Mouse (Mus musculus): ENCODE data around the gene Rasgef1b. TPM values are rescaled to one million over a fixed set of nuclear protein-coding genes. Genes with fewer than 3 reads are reported as not detected.

Rasgef1b gene
- polyA plus RNA-seq, 1 experiment from 2014 or later = 66.1 TPM

DNA sequence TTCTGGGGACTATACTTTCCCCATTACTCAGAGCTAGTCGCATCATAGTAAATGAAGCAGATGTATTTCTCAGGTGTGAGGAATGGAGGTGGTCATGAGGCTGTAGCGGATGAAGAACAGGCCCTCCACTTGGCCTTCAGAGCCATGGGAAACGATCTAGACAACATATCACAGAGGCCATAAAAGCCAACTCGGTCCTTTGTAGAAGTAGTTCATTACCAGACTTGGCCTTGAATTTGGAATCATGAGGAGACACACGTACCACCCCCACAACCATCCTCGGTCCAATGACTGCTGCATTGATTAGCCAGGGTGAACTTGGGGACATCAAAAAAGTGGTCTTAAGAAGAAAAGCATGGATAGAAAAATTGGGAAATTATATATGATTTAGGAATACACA, 442.8 kb downstream of the Rasgef1b start:
- Histone ChIP-seq H3K27me3 (no peaks in the 10 kb centered on the region), H3K9ac (no peak overlapping the region), H3K4me2 (no peak overlapping the region), H3K4me1 (replicated peaks) (0 out of 2 replicates have a peak, but pooled peaks cover 1% of the 10 kb centered on the region), H3K36me3 (no peaks in the 10 kb centered on the region), H3K9me3 (no peaks in the 10 kb centered on the region), H3K4me3 (no peak overlapping the region), H3K27ac (replicated peaks) (no peak overlapping the region)
- ATAC-seq (ENCODE audit: low read depth) = no peak
- 87% methylated on average over 6 of the region's 6 CpGs for WGBS

- no peak overlapping the region for H3K27ac ChIP-seq (replicated peaks)
Observed at GRCm38 (mm10) chr5:99284369-99284768, 444.5 kb downstream of the Rasgef1b start.

DNA sequence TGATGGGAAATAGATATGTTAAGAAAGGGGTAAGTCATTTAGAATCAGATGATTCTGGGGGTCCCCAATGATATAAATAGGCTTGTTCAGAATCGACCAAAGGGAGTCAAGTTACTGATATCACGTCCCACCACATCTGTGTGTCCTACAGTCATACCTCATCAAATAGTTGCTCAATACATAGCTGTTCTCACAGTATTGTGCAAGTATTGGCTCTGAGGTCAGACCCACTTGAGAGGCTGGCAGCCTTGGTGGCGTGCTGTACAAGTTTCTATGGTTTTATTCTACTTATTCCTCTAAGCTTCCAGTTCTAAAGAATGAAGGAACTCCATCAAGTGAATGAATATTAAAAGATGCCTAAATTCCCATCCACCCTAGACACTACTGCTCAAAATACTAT, 445.2 kb downstream of the Rasgef1b start:
- H3K36me3 ChIP-seq = no peaks in the 10 kb centered on the region
- H3K27ac ChIP-seq (replicated peaks) = no peak overlapping the region
- H3K9me3 ChIP-seq = no peaks in the 10 kb centered on the region
- ATAC-seq (ENCODE audit: low read depth) = no peak
- no peak overlapping the region for H3K4me3 ChIP-seq
- WGBS = 86% methylated on average over 3 of the region's 3 CpGs
- H3K9ac ChIP-seq = no peak overlapping the region
- H3K4me2 ChIP-seq = no peak overlapping the region
- peaks cover 25% of the 10 kb centered on the region for H3K4me1 ChIP-seq (replicated peaks)
- H3K27me3 ChIP-seq = no peaks in the 10 kb centered on the region

More at GRCm38 (mm10) chr5:99284369-99284768, 444.5 kb downstream of the Rasgef1b start:
- Histone ChIP-seq H3K4me2 (no peak overlapping the region), H3K4me3 (no peak overlapping the region), H3K4me1 (replicated peaks) (peaks cover 18% of the 10 kb centered on the region), H3K27me3 (no peaks in the 10 kb centered on the region), H3K36me3 (no peaks in the 10 kb centered on the region), H3K9me3 (no peaks in the 10 kb centered on the region), H3K9ac (no peak overlapping the region)
- no peak for ATAC-seq (ENCODE audit: low read depth)
- WGBS = 92% methylated on average over 7 of the region's 7 CpGs

GRCm38 (mm10) chr5:99280536-99280935, 448.3 kb downstream of the Rasgef1b start:
- Histone ChIP-seq H3K27me3 (no peaks in the 10 kb centered on the region), H3K36me3 (no peaks in the 10 kb centered on the region), H3K4me3 (no peak overlapping the region), H3K27ac (replicated peaks) (peak overlapping the region; percentile 46; the same call in 1 of the 2 replicates), H3K4me1 (replicated peaks) (peaks cover 35% of the 10 kb centered on the region), H3K4me2 (no peak overlapping the region), H3K9ac (no peak overlapping the region), H3K9me3 (no peaks in the 10 kb centered on the region)
- 64% methylated on average over 5 of the region's 5 CpGs for WGBS
- ATAC-seq (ENCODE audit: low read depth) = no peak

- Histone ChIP-seq H3K4me1 (replicated peaks) (peaks cover 49% of the 10 kb centered on the region), H3K27ac (replicated peaks) (peak overlapping the region; percentile 46), H3K36me3 (no peaks in the 10 kb centered on the region), H3K4me3 (no peak overlapping the region), H3K27me3 (no peaks in the 10 kb centered on the region), H3K9me3 (no peaks in the 10 kb centered on the region), H3K4me2 (no peak overlapping the region), H3K9ac (no peak overlapping the region)
- WGBS = 35% methylated on average over 9 of the region's 9 CpGs
- peak; percentile 55 for ATAC-seq (ENCODE audit: low read depth)
Observed at GRCm38 (mm10) chr5:99279016-99279757, 449.7 kb downstream of the Rasgef1b start.

GRCm38 (mm10) chr5:99278364-99278763, 450.5 kb downstream of the Rasgef1b start:
- Histone ChIP-seq H3K9ac (no peak overlapping the region), H3K4me2 (no peak overlapping the region), H3K27me3 (no peaks in the 10 kb centered on the region), H3K36me3 (no peaks in the 10 kb centered on the region), H3K27ac (replicated peaks) (no peak overlapping the region), H3K4me3 (no peak overlapping the region), H3K9me3 (no peaks in the 10 kb centered on the region), H3K4me1 (replicated peaks) (peaks cover 57% of the 10 kb centered on the region)
- WGBS = 95% methylated on average over 8 of the region's 8 CpGs
- no peak for ATAC-seq (ENCODE audit: low read depth)

DNA sequence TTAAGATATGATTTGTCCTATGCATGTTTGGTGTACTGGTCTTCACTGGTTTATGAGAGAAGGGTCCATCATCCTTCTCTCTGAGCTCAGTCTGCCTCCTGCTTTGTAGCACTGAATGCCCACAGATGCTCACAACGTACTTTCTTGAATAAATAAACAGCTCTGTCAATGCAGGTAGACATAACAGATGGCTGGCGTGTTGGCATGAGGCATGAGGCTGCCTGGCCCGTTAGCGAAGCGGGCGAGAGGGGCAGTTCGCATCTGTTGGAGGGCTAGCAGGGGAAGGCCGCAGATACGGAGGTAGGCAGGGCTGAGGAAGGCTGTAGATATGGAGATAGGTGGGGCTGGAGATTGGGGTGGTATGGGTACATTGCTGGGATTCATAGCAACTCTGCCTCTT, 451.3 kb downstream of the Rasgef1b start:
- ATAC-seq (ENCODE audit: low read depth) = no peak
- Histone ChIP-seq H3K27me3 (no peaks in the 10 kb centered on the region), H3K4me1 (replicated peaks) (peaks cover 58% of the 10 kb centered on the region), H3K9ac (no peak overlapping the region), H3K27ac (replicated peaks) (no peak overlapping the region), H3K9me3 (no peaks in the 10 kb centered on the region), H3K36me3 (no peaks in the 10 kb centered on the region), H3K4me2 (no peak overlapping the region), H3K4me3 (no peak overlapping the region)
- WGBS = 79% methylated on average over 9 of the region's 9 CpGs

GRCm38 (mm10) chr5:99274119-99274563, 454.7 kb downstream of the Rasgef1b start:
- 0 out of 2 replicates have a peak overlapping the region, but pooled peaks have one; percentile 22 for H3K9ac ChIP-seq
- no peaks in the 10 kb centered on the region for H3K27me3 ChIP-seq
- H3K4me2 ChIP-seq = no peak overlapping the region
- no peaks in the 10 kb centered on the region for H3K9me3 ChIP-seq
- peak; percentile 81 for ATAC-seq (ENCODE audit: low read depth)
- no peaks in the 10 kb centered on the region for H3K36me3 ChIP-seq
- peaks cover 38% of the 10 kb centered on the region for H3K4me1 ChIP-seq (replicated peaks)
- no peak overlapping the region for H3K4me3 ChIP-seq
- H3K27ac ChIP-seq (replicated peaks) = peak overlapping the region; percentile 79
- WGBS = 23% methylated on average over 12 of the region's 12 CpGs

GRCm38 (mm10) chr5:99271531-99271930, 457.3 kb downstream of the Rasgef1b start:
- Histone ChIP-seq H3K9me3 (no peaks in the 10 kb centered on the region), H3K4me3 (no peak overlapping the region), H3K4me1 (replicated peaks) (peaks cover 23% of the 10 kb centered on the region), H3K36me3 (no peaks in the 10 kb centered on the region), H3K27ac (replicated peaks) (no peak overlapping the region), H3K27me3 (no peaks in the 10 kb centered on the region), H3K4me2 (no peak overlapping the region), H3K9ac (no peak overlapping the region)
- no peak for ATAC-seq (ENCODE audit: low read depth)
- WGBS = 61% methylated on average over 1 of the region's 1 CpGs

- H3K36me3 ChIP-seq = no peaks in the 10 kb centered on the region
- H3K9ac ChIP-seq = no peak overlapping the region
- H3K9me3 ChIP-seq = no peaks in the 10 kb centered on the region
- no peak overlapping the region for H3K4me3 ChIP-seq
- H3K27ac ChIP-seq (replicated peaks) = no peak overlapping the region
- 87% methylated on average over 2 of the region's 2 CpGs for WGBS
- ATAC-seq (ENCODE audit: low read depth) = no peak
- no peak overlapping the region for H3K4me2 ChIP-seq
- peaks cover 9% of the 10 kb centered on the region for H3K4me1 ChIP-seq (replicated peaks)
- H3K27me3 ChIP-seq = no peaks in the 10 kb centered on the region
Observed at GRCm38 (mm10) chr5:99269131-99269530, 459.7 kb downstream of the Rasgef1b start.

GRCm38 (mm10) chr5:99267338-99267737, 461.5 kb downstream of the Rasgef1b start:
- no peaks in the 10 kb centered on the region for H3K9me3 ChIP-seq
- H3K36me3 ChIP-seq = no peaks in the 10 kb centered on the region
- H3K4me3 ChIP-seq = no peak overlapping the region
- no peak overlapping the region for H3K27ac ChIP-seq (replicated peaks)
- 91% methylated on average over 5 of the region's 5 CpGs for WGBS
- ATAC-seq (ENCODE audit: low read depth) = no peak
- no peaks in the 10 kb centered on the region for H3K4me1 ChIP-seq (replicated peaks)
- no peak overlapping the region for H3K9ac ChIP-seq
- H3K27me3 ChIP-seq = no peaks in the 10 kb centered on the region
- no peak overlapping the region for H3K4me2 ChIP-seq

DNA sequence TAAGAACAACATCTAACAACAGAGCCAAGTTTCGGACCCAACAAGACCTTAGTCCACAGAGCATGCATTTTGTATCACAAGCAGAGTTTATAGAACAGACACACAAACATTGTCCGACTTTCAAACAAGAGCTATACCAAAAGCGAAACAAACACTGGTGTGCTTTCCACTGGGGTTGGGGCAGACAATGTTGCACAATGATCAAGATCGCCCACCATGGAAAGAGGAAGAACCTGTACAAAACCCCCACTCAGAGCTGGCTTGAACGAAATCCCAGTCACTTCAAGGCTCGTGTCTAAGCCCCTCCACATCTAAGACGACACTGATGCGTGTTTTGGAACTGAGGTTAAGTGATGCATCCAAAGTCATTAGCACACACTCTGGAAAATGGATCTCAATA, 462.6 kb downstream of the Rasgef1b start:
- no peak for ATAC-seq (ENCODE audit: low read depth)
- no peak overlapping the region for H3K4me2 ChIP-seq
- WGBS = 84% methylated on average over 8 of the region's 8 CpGs

More for the DNA sequence above, 462.6 kb downstream of the Rasgef1b start:
- Histone ChIP-seq H3K9me3 (no peaks in the 10 kb centered on the region), H3K27ac (replicated peaks) (no peak overlapping the region), H3K27me3 (no peaks in the 10 kb centered on the region), H3K36me3 (no peaks in the 10 kb centered on the region), H3K9ac (no peak overlapping the region), H3K4me1 (replicated peaks) (no peaks in the 10 kb centered on the region), H3K4me3 (no peak overlapping the region)
